Mouse (Mus musculus) cortical plate, adult 2 months (tissue): Measurements from ENCODE around the gene Gm884.

Experiments used
- CTCF ChIP-seq: fragments of 200-500 bp; IDR thresholded peaks from 2 replicates; pipeline ENCODE4 v1.5.1; 2011; ENCODE audit warnings: mild to moderate bottlenecking, control low read depth, low read length; ENCODE audit not compliant: insufficient read depth; ENCODE audit errors: extremely low read depth
- POLR2A ChIP-seq: fragments of 200-500 bp; IDR thresholded peaks from 2 replicates; pipeline ENCODE4 v1.6.1; 2011; ENCODE audit warnings: mild to moderate bottlenecking, low read length, control low read depth; ENCODE audit not compliant: insufficient read depth; ENCODE audit errors: extremely low read depth

- TF ChIP-seq CTCF (no peak), POLR2A (no peak)
These were observed at the start of gene Gm884 for GRCm38 (mm10) chr11:103621040-103621439.
